Mouse (Mus musculus) hindbrain, embryonic 16.5 days (tissue): Measurements from ENCODE around the gene Tns3. TPM values are rescaled to one million over a fixed set of nuclear protein-coding genes. Genes with fewer than 3 reads are reported as not detected.

Source experiments
- ATAC-seq: fragments of 200-750 bp; cut with Nextera tagmentation; 2 replicates; pipeline ENCODE4 v1.8.0; 2017; ENCODE audit warnings: moderate TSS enrichment, moderate library complexity
- H3K27ac ChIP-seq: fragments of 300-500 bp; sonication (generic); 2 replicates; pipeline ENCODE4 v1.5.1; 2014; ENCODE audit warnings: low read depth, mild to moderate bottlenecking, control low read depth, low read length, moderate library complexity
- H3K27me3 ChIP-seq: fragments of 300-500 bp; sonication (generic); replicated peaks from 2 replicates; pipeline ENCODE4 v1.6.1; 2014; ENCODE audit warnings: low read length; ENCODE audit not compliant: control insufficient read depth, insufficient read depth
- H3K36me3 ChIP-seq: fragments of 300-500 bp; sonication (generic); 2 replicates; pipeline ENCODE4 v1.6.1; 2014; ENCODE audit warnings: mild to moderate bottlenecking, low read length, moderate library complexity, mixed read lengths; ENCODE audit not compliant: control insufficient read depth, insufficient read depth
- H3K4me1 ChIP-seq: fragments of 300-500 bp; sonication (generic); 2 replicates; pipeline ENCODE4 v1.6.1; 2014; ENCODE audit warnings: low read depth, low read length; ENCODE audit not compliant: control insufficient read depth, insufficient read depth
- H3K4me2 ChIP-seq: fragments of 300-500 bp; sonication (generic); 2 replicates; pipeline ENCODE4 v1.6.1; 2014; ENCODE audit warnings: mild to moderate bottlenecking, low read length, control low read depth, moderate library complexity
- H3K4me3 ChIP-seq: fragments of 300-500 bp; sonication (generic); 2 replicates; pipeline ENCODE4 v1.5.1; 2014; ENCODE audit warnings: mild to moderate bottlenecking, low read length, control low read depth, moderate library complexity
- H3K9ac ChIP-seq: fragments of 300-500 bp; sonication (generic); 2 replicates; pipeline ENCODE4 v1.6.1; 2014; ENCODE audit warnings: low read depth, mild to moderate bottlenecking, control low read depth, low read length, moderate library complexity
- H3K9me3 ChIP-seq: fragments of 300-500 bp; sonication (generic); 2 replicates; pipeline ENCODE4 v1.6.1; 2014; ENCODE audit warnings: mild to moderate bottlenecking, low read length, moderate library complexity; ENCODE audit not compliant: control insufficient read depth
- WGBS: fragments of 180-500 bp; shearing (Covaris S2); extraction: QIAGEN DNeasy Blood & Tissue Kit; methylation state at CpG from one replicate; pipeline ENCODE4 v1.1.7; 2014; 5-methylcytosine and 5-hydroxymethylcytosine counted together
- polyA plus RNA-seq: library from polyadenylated mRNA; unstranded; fragments of >200 nt; fragmentation: Nextera tagmentation; extraction: Ambion mirVana; gene quantifications from 2 replicates; pipeline ENCODE4 v1.2.1, GENCODE M21; 2015

The Tns3 gene
- polyA plus RNA-seq, 1 experiment from 2014 or later: 7.5 TPM

DNA sequence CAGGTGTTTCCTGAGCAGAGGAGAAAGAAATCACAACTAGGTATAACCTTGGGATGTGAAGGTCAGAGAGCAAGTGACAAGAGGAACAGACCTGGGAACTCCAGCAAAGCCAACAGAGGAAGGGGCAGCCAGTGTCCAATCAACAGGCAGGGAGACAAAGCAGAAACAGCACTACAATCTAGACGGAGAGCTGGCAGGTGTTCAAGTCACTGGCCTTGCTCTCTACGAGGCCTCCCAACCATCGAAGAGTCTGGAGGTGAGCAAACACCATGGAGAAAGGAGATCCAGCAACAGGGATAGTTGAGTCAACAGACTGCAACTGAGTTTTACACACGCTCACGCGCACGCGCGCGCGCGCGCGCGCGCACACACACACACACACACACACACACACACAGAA, 24.6 kb downstream of the Tns3 start:
- Histone ChIP-seq H3K4me1 (no peaks in the 10 kb centered on the region), H3K9me3 (no peaks in the 10 kb centered on the region), H3K4me2 (no peak overlapping the region), H3K4me3 (no peak overlapping the region), H3K36me3 (no peaks in the 10 kb centered on the region), H3K27ac (no peak overlapping the region), H3K27me3 (no peaks in the 10 kb centered on the region), H3K9ac (no peak overlapping the region)
- WGBS: 95% methylated on average over 16 of the region's 16 CpGs
- ATAC-seq: no peak

DNA sequence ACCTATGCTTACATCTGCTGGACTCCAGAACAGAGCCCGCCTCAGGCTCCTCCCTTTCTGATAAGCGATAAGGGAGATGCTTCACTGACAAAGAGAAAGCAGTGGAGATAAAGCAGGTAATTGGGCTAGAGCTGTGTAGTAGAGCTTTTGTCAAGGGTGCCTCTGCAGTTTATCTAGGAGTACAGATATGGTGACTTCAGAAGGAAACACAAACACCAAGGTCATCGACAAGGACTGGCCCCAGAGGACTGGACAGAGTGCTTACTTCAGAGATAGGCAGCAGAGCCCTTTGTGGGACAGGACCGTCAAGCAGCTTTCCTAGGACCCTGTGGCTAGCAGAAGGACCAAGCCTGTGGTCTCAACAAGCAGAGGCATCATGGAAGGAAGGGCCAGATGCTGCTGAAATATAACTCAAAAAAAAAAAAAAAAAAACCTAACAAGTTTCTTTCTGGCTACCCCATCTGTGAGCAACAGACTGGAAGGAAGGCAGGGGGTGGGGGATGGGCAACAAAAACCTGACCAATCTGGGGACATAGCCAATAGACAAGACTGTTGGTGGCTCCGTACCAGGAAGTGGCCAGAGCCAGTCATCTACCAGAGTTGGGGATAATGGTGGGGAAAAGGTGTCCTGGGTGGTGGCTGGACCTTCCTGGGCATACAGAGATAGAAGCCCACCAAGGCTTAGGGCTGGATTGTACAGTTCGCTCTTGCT, 25.2 kb downstream of the Tns3 start:
- no peak overlapping the region for H3K4me2 ChIP-seq
- ATAC-seq: no peak
- WGBS: 88% methylated on average over 6 of the region's 6 CpGs
- H3K9ac ChIP-seq: no peak overlapping the region
- no peaks in the 10 kb centered on the region for H3K36me3 ChIP-seq
- no peaks in the 10 kb centered on the region for H3K9me3 ChIP-seq
- no peaks in the 10 kb centered on the region; the same call in 1 of the 2 replicates for H3K4me1 ChIP-seq
- no peak overlapping the region for H3K4me3 ChIP-seq
- H3K27me3 ChIP-seq: no peaks in the 10 kb centered on the region
- H3K27ac ChIP-seq: no peak overlapping the region

DNA sequence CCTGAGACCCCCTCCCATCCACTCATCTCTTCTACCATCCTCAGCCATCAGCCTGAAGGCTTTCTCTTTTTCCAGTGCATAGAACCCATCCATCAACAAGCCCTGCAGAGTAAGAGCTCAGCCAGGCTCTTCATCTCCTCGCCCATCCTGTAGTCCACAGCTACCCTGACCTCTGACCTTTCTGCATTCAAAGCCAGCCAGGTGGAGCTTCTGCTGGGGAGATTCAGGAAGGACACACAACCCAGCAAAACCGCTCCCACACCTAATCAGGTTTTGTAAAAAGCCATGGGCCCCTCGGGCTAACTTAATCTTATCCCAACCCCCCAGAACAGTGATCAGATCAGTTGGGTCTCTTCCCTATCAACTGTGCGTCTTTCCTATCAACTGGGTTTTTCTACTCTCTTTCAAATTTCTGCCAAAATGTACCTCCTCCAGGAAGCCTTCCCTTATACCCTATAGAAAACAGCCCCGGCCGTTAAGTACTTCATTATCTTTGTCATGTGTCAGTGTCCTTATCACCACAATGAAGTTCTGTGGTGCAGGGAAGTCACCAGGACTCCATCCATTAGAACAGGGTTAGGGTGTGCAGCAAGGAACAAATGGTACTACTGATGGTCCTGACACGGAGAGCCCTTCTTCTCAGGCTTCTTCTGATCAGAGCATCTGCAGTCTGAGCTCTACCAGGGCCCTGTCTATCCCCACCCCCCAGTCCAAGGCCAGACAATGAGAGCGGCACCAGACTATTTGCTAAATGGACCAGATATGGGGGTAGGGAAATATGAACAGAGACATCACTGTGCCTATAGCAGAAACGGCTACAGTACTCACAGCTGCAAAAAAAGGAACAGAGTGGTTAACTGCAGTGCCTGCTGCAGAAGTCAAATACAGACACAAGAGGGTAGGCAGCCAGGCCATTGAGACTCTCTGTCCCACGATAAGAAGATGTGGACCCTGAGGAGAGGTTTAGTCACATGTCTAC, 26.6 kb downstream of the Tns3 start:
- WGBS: 78% methylated on average over 10 of the region's 10 CpGs
- no peak for ATAC-seq
- Histone ChIP-seq H3K4me1 (no peaks in the 10 kb centered on the region; the same call in 1 of the 2 replicates), H3K4me2 (no peak overlapping the region), H3K9ac (no peak overlapping the region), H3K27ac (no peak overlapping the region), H3K36me3 (no peaks in the 10 kb centered on the region), H3K9me3 (no peaks in the 10 kb centered on the region), H3K4me3 (no peak overlapping the region), H3K27me3 (no peaks in the 10 kb centered on the region)

DNA sequence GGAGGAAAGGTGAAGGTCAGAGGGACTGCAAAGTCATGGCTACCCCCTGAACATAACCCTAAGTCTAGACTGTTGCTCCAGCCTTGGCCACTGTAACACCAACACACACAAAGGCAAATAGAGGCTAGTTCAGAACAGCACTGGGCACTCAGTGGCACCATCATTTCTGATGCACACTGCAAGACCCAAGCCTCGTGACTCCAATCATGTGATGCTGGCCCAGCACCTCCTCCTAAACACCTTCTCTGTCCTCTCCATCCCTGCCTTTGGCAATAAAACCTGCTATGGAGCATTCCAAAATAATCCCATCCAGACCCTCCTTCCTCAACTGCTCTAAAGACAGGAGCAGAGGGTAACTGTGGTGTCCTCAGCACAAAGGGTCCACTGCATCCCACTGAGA, 27.7 kb downstream of the Tns3 start:
- Histone ChIP-seq H3K36me3 (no peaks in the 10 kb centered on the region), H3K4me3 (no peak overlapping the region), H3K27me3 (no peaks in the 10 kb centered on the region), H3K4me1 (no peaks in the 10 kb centered on the region; the same call in 1 of the 2 replicates), H3K4me2 (no peak overlapping the region), H3K9ac (no peak overlapping the region), H3K27ac (no peak overlapping the region), H3K9me3 (no peaks in the 10 kb centered on the region)
- 100% methylated on average over 1 of the region's 1 CpGs for WGBS
- ATAC-seq: no peak

DNA sequence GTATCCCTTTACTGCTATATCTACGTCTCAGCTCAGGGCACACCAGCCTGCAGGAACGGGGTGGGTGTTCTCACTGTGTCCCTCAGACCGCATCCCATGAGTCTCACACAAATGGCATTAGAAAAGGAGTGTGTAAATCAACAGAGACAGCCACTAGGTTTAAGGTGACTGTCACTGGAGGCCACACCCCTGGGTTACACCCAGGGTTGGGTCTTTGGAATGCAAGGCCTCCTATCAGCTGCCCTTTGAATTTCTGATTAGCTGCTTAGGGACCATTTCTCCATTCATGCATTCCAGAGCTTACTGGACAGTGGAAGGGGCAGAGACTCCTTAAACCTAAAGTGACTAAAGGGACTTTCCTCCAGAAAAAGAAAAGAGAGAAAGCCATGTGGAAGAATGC, 28.6 kb downstream of the Tns3 start:
- no peaks in the 10 kb centered on the region for H3K27me3 ChIP-seq
- no peak for ATAC-seq
- H3K9me3 ChIP-seq: no peaks in the 10 kb centered on the region
- no peak overlapping the region for H3K9ac ChIP-seq
- no peak overlapping the region for H3K4me3 ChIP-seq
- no peaks in the 10 kb centered on the region; the same call in 1 of the 2 replicates for H3K4me1 ChIP-seq
- no peak overlapping the region for H3K4me2 ChIP-seq
- no peak overlapping the region for H3K27ac ChIP-seq
- H3K36me3 ChIP-seq: no peaks in the 10 kb centered on the region
- 72% methylated on average over 3 of the region's 3 CpGs for WGBS

DNA sequence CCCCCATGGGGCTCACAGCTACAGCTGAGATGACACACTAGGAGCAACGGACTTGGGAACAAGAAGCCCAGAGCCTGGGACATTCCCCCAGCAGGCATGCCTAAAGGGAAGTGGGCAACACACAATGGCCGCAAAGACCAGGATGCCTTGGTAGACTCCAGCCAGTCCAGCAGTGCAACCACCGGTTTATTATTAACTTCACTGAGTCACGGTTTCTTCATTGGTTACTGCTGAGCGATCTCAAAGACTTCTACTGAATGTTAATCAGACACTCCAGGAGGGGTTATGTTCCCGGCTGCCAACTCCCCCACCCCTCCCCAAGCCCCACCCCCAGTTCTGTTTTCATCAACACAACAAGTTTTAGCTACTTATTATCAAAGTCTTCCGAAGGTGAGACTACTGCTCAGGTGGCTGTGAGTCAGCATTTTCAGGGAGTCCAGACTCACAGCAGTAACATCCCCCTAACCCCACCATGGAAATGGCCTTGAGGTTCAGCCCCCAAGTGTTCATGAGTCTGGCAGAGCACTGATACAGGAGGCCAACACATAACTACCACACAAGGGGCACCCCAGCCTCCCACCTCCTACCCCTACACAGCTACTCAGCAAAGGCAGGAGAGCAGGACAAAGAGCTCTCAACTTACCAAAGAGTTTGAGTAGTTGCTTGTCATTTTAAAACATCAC, 29.5 kb downstream of the Tns3 start:
- no peaks in the 10 kb centered on the region for H3K36me3 ChIP-seq
- no peak overlapping the region for H3K4me2 ChIP-seq
- H3K27ac ChIP-seq: no peak overlapping the region
- no peaks in the 10 kb centered on the region; the same call in 1 of the 2 replicates for H3K4me1 ChIP-seq
- no peak for ATAC-seq
- WGBS: 42% methylated on average over 7 of the region's 7 CpGs
- no peak overlapping the region for H3K9ac ChIP-seq
- H3K27me3 ChIP-seq: no peaks in the 10 kb centered on the region
- H3K9me3 ChIP-seq: no peaks in the 10 kb centered on the region
- H3K4me3 ChIP-seq: no peak overlapping the region

DNA sequence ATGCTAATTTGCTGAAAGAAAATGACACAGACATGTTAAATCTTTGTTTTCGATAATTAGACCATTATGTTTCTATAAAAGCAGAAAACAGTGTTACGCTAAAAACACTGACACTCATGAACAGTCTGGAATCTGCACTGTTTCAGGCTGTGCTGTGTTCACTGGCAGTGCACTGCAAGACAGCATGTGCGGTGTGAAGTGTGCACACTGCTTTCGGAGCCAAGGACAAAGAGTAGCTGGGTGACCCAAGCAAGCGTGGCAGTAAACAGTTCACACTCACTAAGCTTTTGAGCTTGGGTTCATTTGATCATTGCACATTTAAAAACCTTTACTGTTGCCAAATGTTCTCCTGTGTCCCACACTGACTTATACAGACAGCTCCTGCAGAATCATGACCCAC, 32.2 kb downstream of the Tns3 start:
- Histone ChIP-seq H3K4me2 (no peak overlapping the region), H3K9me3 (no peaks in the 10 kb centered on the region), H3K4me1 (no peaks in the 10 kb centered on the region; the same call in 1 of the 2 replicates), H3K4me3 (no peak overlapping the region), H3K36me3 (no peaks in the 10 kb centered on the region), H3K27me3 (no peaks in the 10 kb centered on the region), H3K27ac (no peak overlapping the region), H3K9ac (no peak overlapping the region)
- WGBS: 65% methylated on average over 5 of the region's 5 CpGs
- no peak for ATAC-seq

DNA sequence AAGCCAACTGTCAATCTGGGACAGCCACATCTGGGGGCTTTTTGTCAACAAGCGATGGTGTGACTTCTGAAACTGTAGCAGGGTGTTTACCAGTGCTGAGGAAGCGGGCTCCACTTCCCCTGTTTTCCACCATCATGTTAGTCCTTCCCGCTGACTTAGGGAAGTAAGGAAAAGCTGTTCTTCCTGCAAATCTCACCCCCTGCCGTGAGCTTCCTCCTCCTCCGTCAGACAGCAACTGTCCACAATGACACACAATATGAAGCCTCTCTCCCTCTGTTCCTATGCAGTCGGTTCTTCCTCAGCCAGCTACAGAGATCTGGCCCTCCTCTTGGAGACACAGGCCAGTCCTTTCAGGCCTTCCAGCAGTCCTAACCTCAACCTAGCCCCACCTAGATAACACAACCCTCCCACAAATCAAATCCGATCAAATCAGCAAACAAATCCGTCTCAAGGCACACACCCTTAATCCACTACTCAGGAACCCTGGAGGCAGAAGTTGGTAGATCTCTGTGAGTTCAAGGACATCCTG, 34.4 kb downstream of the Tns3 start:
- Histone ChIP-seq H3K36me3 (no peaks in the 10 kb centered on the region), H3K9ac (no peak overlapping the region), H3K4me3 (no peak overlapping the region), H3K4me1 (no peaks in the 10 kb centered on the region; the same call in 1 of the 2 replicates), H3K9me3 (no peaks in the 10 kb centered on the region), H3K27me3 (no peaks in the 10 kb centered on the region; the same call in 1 of the 2 replicates), H3K4me2 (no peak overlapping the region), H3K27ac (no peak overlapping the region)
- ATAC-seq: no peak
- WGBS: 83% methylated on average over 8 of the region's 8 CpGs
